In the genomic region with DNA sequence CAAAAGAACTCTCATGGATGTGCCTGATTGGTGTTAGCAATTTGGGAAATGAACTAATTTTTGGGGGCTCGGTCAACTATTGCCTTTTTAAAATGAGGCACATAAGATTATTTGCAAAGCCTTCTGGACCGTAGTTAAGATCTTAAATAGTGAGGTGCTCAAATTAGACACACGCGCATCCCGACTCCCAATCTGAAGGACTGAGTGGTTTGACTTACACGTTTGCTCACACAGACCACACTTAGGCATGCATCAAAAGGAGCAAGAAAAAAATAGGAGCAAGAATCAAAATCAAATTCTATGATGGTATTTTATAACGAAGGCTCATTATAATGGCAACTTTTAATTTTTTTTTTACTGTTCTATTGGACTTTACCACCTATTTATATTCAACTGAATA, we compare ENCODE assay signal across 24 mouse cellular contexts. TPM values are rescaled to one million over a fixed set of nuclear protein-coding genes. Genes with fewer than 3 reads are reported as not detected.
A peak's percentile ranks its signal among the peaks of the same experiment; 100 is the strongest.
DNase-seq lines count a peak whose midpoint lies in the region; ATAC-seq lines count a peak whose summit lies in the region.
"Had no signal": no experiment of that assay in that cellular context is flagged by ENCODE, and none has a peak within 500 bp of the region (broad histone marks: within the 10 kb centered on the region; RNA-seq: fewer than 3 reads in every experiment).

No protein-coding gene starts in this region.

- H3K27me3 ChIP-seq in lung, embryonic 16.5 days (ENCODE audit: control insufficient read depth, insufficient read depth, low read depth, low read length) = no peaks in the 10 kb centered on the region
- H3K27me3 ChIP-seq: CH12.LX; embryonic facial prominence, embryonic 12.5 days; forebrain, embryonic 13.5 days; forebrain, embryonic 15.5 days; Patski had no signal

- no peak overlapping the region for H3K4me2 ChIP-seq in lung, embryonic 16.5 days (ENCODE audit: low read depth, low read length)
- H3K4me2 ChIP-seq: embryonic facial prominence, embryonic 12.5 days; forebrain, embryonic 13.5 days; forebrain, embryonic 15.5 days had no signal

- H3K9ac ChIP-seq in lung, embryonic 16.5 days (ENCODE audit: low read length) = no peak overlapping the region
- H3K9ac ChIP-seq: embryonic facial prominence, embryonic 12.5 days; forebrain, embryonic 13.5 days; forebrain, embryonic 15.5 days had no signal

- no peak for ATAC-seq in lung, embryonic 16.5 days (ENCODE audit: low read depth)
- ATAC-seq: activated CD4-positive, CD25-positive, alpha-beta regulatory T cell, adult 4 months; CD4-positive, CD25-positive, alpha-beta regulatory T cell, adult 4 months; forebrain, embryonic 13.5 days; forebrain, embryonic 15.5 days; Patski had no signal

- 90% methylated on average over 7 of the region's 7 CpGs for WGBS in lung, embryonic 16.5 days

- no peak overlapping the region for H3K4me3 ChIP-seq in lung, embryonic 16.5 days (ENCODE audit: low read length)
- H3K4me3 ChIP-seq: embryonic facial prominence, embryonic 10.5 days; embryonic facial prominence, embryonic 12.5 days; forebrain, embryonic 13.5 days; forebrain, embryonic 15.5 days had no signal

- peak overlapping the region; percentile 75; the same call in 1 of the 2 replicates for H3K27ac ChIP-seq in lung, embryonic 16.5 days (ENCODE audit: low read length)
- H3K27ac ChIP-seq: embryonic facial prominence, embryonic 10.5 days; embryonic facial prominence, embryonic 12.5 days; forebrain, embryonic 13.5 days; forebrain, embryonic 15.5 days had no signal

- H3K4me1 ChIP-seq in lung, embryonic 16.5 days (replicated peaks; ENCODE audit: control insufficient read depth, insufficient read depth, low read length) = 0 out of 2 replicates have a peak, but pooled peaks cover 5% of the 10 kb centered on the region
- H3K4me1 ChIP-seq: embryonic facial prominence, embryonic 10.5 days; embryonic facial prominence, embryonic 12.5 days; forebrain, embryonic 13.5 days; forebrain, embryonic 15.5 days had no signal

- H3K36me3 ChIP-seq in lung, embryonic 16.5 days (ENCODE audit: control insufficient read depth, insufficient read depth, low read length) = no peaks in the 10 kb centered on the region; the same call in 1 of the 2 replicates

- intact Hi-C loops in heart, postnatal 14 days (cut with DNase I) = no loop called here

- H3K9me3 ChIP-seq in lung, embryonic 16.5 days (ENCODE audit: control insufficient read depth, low read length) = no peaks in the 10 kb centered on the region
- H3K9me3 ChIP-seq: embryonic facial prominence, embryonic 10.5 days; embryonic facial prominence, embryonic 12.5 days; forebrain, embryonic 13.5 days; forebrain, embryonic 15.5 days; G1E had no signal

- DNase-seq in heart, adult 11 months = peak; percentile 55
- no peak for DNase-seq in heart, postnatal 14 days
- peak; percentile 11 for DNase-seq in kidney, adult 9 months
- no peak for DNase-seq in kidney, adult 11 months
- no peak for DNase-seq in lung, postnatal 14 days
- DNase-seq: adrenal gland, adult 8-10 months; adrenal gland, postnatal 14 days; adrenal gland, postnatal 36 days; B cell, adult 2 months; cerebellum, adult 11-12 months; cerebellum, adult 2 months; cerebellum, adult 9-10 months; cerebellum, postnatal 10 days; cerebellum, postnatal 25 days had no signal

RNA-seq across cellular contexts. Expression of a gene that starts 32.7 kb away (rescaled TPM):
- 10 to 100 TPM; 35.5 to 37.7 TPM for total RNA-seq in heart, postnatal 14 days (2021)
- 2.4 and 2.5 TPM in 2 replicates for polyA plus RNA-seq in lung, embryonic 16.5 days (2015; fragmentation: Nextera tagmentation; extraction: Ambion mirVana)

RNA-seq across cellular contexts. Expression of a gene that starts 49.7 kb away (rescaled TPM):
- total RNA-seq in heart, postnatal 14 days (2021) = 10 to 100 TPM; 11.2 to 12.7 TPM
- polyA plus RNA-seq in lung, embryonic 16.5 days (2015; fragmentation: Nextera tagmentation; extraction: Ambion mirVana) = 36.5 and 37.0 TPM in 2 replicates

Comparison
In these comparisons a context has a peak if more than half of its experiments do, and no peak if none do; other contexts are left out.
1. DNase-seq: peak in heart, adult 11 months (single experiment) and kidney, adult 9 months (single experiment); none in heart, postnatal 14 days (0 of 2), kidney, adult 11 months (single experiment) and lung, postnatal 14 days (single experiment).